Mouse (Mus musculus) lung, embryonic 14.5 days (tissue): ENCODE measurements around the gene Lrrc28. TPM values are rescaled to one million over a fixed set of nuclear protein-coding genes. Genes with fewer than 3 reads are reported as not detected.
A peak's percentile ranks its signal among the peaks of the same experiment; 100 is the strongest.

Source experiments
- ATAC-seq: fragments of 200-750 bp; cut with Nextera tagmentation; 2 replicates; pipeline ENCODE4 v1.8.0; 2017; ENCODE audit warnings: mild to moderate bottlenecking, moderate TSS enrichment, moderate library complexity; ENCODE audit not compliant: insufficient read depth
- DNase-seq: peaks from one replicate; pipeline ENCODE4 v3.0.0-alpha.2; 2015
- H3K27ac ChIP-seq: fragments of 300-500 bp; sonication (generic); 2 replicates; pipeline ENCODE4 v1.5.1; 2014; ENCODE audit warnings: low read depth, mild to moderate bottlenecking, moderate library complexity
- H3K27me3 ChIP-seq: fragments of 300-500 bp; sonication (generic); 2 replicates; pipeline ENCODE4 v1.6.1; 2014; ENCODE audit warnings: low read length, control low read depth; ENCODE audit not compliant: insufficient read depth
- H3K36me3 ChIP-seq: fragments of 300-500 bp; sonication (generic); 2 replicates; pipeline ENCODE4 v1.6.1; 2014; ENCODE audit warnings: control low read depth; ENCODE audit not compliant: insufficient read depth
- H3K4me1 ChIP-seq: fragments of 300-500 bp; sonication (generic); 2 replicates; pipeline ENCODE4 v1.6.1; 2014; ENCODE audit warnings: antibody characterized with exemption, control low read depth; ENCODE audit not compliant: insufficient read depth
- H3K4me2 ChIP-seq: fragments of 300-500 bp; sonication (generic); 2 replicates; pipeline ENCODE4 v1.6.1; 2014; ENCODE audit warnings: mild to moderate bottlenecking
- H3K4me3 ChIP-seq: fragments of 300-500 bp; sonication (generic); 2 replicates; pipeline ENCODE4 v1.5.1; 2014; ENCODE audit warnings: low read depth, low read length
- H3K9ac ChIP-seq: fragments of 300-500 bp; sonication (generic); 2 replicates; pipeline ENCODE4 v1.6.1; 2014
- H3K9me3 ChIP-seq: fragments of 300-500 bp; sonication (generic); 2 replicates; pipeline ENCODE4 v1.6.1; 2016; ENCODE audit warnings: low read depth, low read length, control low read depth
- CTCF ChIP-seq: IDR thresholded peaks from 2 replicates; pipeline ENCODE4 v1.5.1; 2016; ENCODE audit warnings: antibody characterized with exemption, low read depth
- WGBS: fragments of 180-500 bp; shearing (Covaris S2); extraction: QIAGEN DNeasy Blood & Tissue Kit; methylation state at CpG from one replicate; pipeline ENCODE4 v1.1.7; 2014; 5-methylcytosine and 5-hydroxymethylcytosine counted together
- polyA plus RNA-seq: library from polyadenylated mRNA; unstranded; fragments of >200 nt; fragmentation: Nextera tagmentation; extraction: Ambion mirVana; gene quantifications from 2 replicates; pipeline ENCODE4 v1.2.1, GENCODE M21; 2014

Gene Lrrc28
- polyA plus RNA-seq, 1 experiment from 2014 or later = 16.6 TPM

DNA sequence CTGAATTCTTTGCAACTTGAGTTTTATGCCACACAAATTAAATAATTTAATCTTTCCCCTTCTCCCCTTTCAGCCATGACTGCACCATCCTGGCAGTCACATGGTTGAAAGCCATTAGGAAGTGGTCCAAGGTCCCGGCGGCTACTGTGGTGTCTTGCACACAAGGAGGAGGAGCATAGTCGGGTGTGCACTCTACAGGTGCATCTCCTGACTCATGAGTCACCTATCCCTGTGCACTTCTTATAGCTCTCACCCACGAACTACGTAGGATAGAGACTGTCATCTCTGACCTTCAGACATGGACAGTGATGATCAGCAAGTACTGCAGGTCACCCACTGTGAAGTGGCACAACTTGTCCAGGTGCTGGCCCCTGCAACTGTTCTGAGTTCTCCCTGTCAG is 86.8 kb downstream of the Lrrc28 start:
- no peaks in the 10 kb centered on the region for H3K36me3 ChIP-seq
- no peak overlapping the region for H3K4me3 ChIP-seq
- H3K27me3 ChIP-seq = no peaks in the 10 kb centered on the region
- no peak overlapping the region for H3K9ac ChIP-seq
- no peak overlapping the region for H3K4me2 ChIP-seq
- H3K9me3 ChIP-seq = no peaks in the 10 kb centered on the region
- no peak overlapping the region for H3K27ac ChIP-seq
- H3K4me1 ChIP-seq = no peaks in the 10 kb centered on the region
- DNase-seq = no peak
- no peak for ATAC-seq
- 74% methylated on average over 5 of the region's 5 CpGs for WGBS
- no peak for TF ChIP-seq CTCF

DNA sequence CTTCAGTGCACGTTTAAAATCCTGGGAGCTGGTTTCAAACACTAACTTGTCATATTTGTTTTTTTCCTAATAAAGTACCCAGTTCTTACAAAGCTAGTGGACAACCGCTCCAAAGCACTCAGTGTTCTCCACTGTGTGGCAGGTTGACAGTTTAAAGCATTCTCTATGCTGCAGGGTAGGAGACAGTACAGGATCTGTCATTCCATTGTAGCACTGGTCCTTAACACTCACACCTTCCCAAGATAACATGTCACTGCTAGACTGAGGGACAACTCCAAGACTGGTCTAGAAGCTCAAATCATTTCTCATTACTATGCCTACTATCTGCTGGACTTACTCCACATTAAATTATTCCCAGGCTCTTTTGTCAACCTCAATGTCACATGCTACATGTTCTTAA is 90.2 kb downstream of the Lrrc28 start:
- 73% methylated on average over 2 of the region's 2 CpGs for WGBS
- no peaks in the 10 kb centered on the region for H3K36me3 ChIP-seq
- no peak for ATAC-seq
- H3K4me2 ChIP-seq = no peak overlapping the region
- H3K4me1 ChIP-seq = no peaks in the 10 kb centered on the region
- H3K27ac ChIP-seq = no peak overlapping the region
- H3K9ac ChIP-seq = no peak overlapping the region
- TF ChIP-seq CTCF = no peak
- DNase-seq = no peak
- no peaks in the 10 kb centered on the region for H3K27me3 ChIP-seq
- H3K4me3 ChIP-seq = no peak overlapping the region
- no peaks in the 10 kb centered on the region for H3K9me3 ChIP-seq

DNA sequence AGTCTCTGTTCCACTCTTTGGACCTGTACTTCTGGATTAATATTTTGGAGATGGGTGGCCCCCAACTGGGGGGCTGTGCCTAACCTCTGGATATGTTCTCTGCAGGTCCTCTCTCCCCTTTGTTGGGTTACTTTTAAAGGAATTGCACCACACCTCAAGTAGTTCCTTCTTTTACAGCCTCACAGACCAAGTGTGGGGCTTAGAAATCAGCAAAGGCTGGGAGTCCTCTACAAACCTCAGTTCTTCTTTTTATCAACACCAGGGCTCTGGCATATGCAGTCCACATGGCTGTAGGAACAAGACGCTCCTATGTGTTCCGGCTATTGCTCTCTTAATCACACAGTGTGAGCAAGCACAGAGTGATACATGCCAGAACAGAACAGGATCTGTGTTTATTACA is 93.8 kb downstream of the Lrrc28 start:
- ATAC-seq (no peak), DNase-seq (no peak)
- H3K27ac ChIP-seq = no peak overlapping the region
- TF ChIP-seq CTCF = no peak
- H3K27me3 ChIP-seq = no peaks in the 10 kb centered on the region
- H3K36me3 ChIP-seq = no peaks in the 10 kb centered on the region
- H3K4me1 ChIP-seq = no peaks in the 10 kb centered on the region
- H3K9ac ChIP-seq = no peak overlapping the region
- H3K4me2 ChIP-seq = no peak overlapping the region
- WGBS = 77% methylated on average over 2 of the region's 2 CpGs
- H3K9me3 ChIP-seq = no peaks in the 10 kb centered on the region
- H3K4me3 ChIP-seq = no peak overlapping the region

- DNase-seq = peak; percentile 93
- Histone ChIP-seq H3K4me3 (no peak overlapping the region), H3K9me3 (no peaks in the 10 kb centered on the region), H3K27me3 (no peaks in the 10 kb centered on the region), H3K36me3 (no peaks in the 10 kb centered on the region), H3K4me2 (no peak overlapping the region), H3K27ac (no peak overlapping the region), H3K9ac (no peak overlapping the region), H3K4me1 (no peaks in the 10 kb centered on the region)
- ATAC-seq = peak; percentile 82; the same call in 1 of the 2 replicates
- 20% methylated on average over 6 of the region's 6 CpGs for WGBS
- TF ChIP-seq CTCF = peak; percentile 79
These were observed 96.0 kb downstream of the Lrrc28 start for GRCm38 (mm10) chr7:67549073-67549561.

- H3K4me2 ChIP-seq = no peak overlapping the region
- H3K4me1 ChIP-seq = no peaks in the 10 kb centered on the region
- DNase-seq = no peak
- H3K27ac ChIP-seq = no peak overlapping the region
- no peak overlapping the region for H3K4me3 ChIP-seq
- no peak overlapping the region for H3K9ac ChIP-seq
- TF ChIP-seq CTCF = no peak
- no peak for ATAC-seq
- no peaks in the 10 kb centered on the region for H3K9me3 ChIP-seq
- H3K36me3 ChIP-seq = no peaks in the 10 kb centered on the region
- H3K27me3 ChIP-seq = no peaks in the 10 kb centered on the region
- WGBS = 83% methylated on average over 6 of the region's 6 CpGs
These were observed 96.4 kb downstream of the Lrrc28 start for GRCm38 (mm10) chr7:67548599-67549041.

DNA sequence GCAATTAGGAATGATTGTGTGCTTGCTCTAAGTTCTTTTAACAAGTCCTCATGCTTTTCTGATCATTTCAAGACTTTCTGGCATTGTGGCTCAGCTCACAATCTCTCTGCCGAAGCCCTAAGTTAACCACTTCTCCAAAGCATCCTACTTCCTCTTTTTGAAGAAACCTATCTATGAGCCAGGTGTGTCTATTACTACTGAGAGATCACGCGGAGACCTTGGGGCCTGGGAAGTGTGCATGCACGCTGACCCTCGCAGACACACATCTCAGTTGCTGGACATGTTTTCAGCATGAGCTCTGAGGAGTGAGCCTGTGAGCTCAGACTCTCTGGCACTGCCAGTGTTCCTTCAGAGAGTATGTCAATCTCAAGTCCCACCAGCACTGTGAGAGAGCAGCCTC is 98.8 kb downstream of the Lrrc28 start:
- Histone ChIP-seq H3K4me3 (no peak overlapping the region), H3K9me3 (no peaks in the 10 kb centered on the region), H3K36me3 (no peaks in the 10 kb centered on the region), H3K4me1 (no peaks in the 10 kb centered on the region), H3K9ac (no peak overlapping the region), H3K4me2 (no peak overlapping the region), H3K27ac (no peak overlapping the region), H3K27me3 (no peaks in the 10 kb centered on the region)
- WGBS = 89% methylated on average over 5 of the region's 5 CpGs
- no peak for ATAC-seq
- no peak for DNase-seq
- TF ChIP-seq CTCF = no peak

DNA sequence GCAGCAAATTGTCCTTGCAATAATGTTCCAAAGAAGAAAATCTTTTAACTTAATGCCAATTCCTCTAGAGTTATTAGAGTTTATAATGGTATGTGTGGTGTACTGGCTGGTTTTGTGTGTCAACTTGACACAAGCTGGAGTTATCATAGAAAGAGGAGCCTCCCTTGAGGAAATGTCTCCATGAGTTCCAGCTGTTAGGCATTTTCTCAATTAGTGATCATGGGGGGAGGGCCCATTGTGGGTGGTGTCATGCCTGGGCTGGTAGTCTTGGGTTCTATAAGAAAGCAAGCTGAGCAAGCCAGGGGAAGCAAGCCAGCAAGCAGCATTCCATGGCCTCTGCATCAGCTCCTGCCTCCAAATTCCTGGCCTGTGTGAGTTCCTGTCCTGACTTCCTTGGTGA is 100.5 kb downstream of the Lrrc28 start:
- no peak for TF ChIP-seq CTCF
- DNase-seq (no peak), ATAC-seq (no peak)
- H3K9ac ChIP-seq = no peak overlapping the region
- no peak overlapping the region for H3K4me2 ChIP-seq
- no peak overlapping the region for H3K4me3 ChIP-seq
- H3K36me3 ChIP-seq = no peaks in the 10 kb centered on the region
- no peaks in the 10 kb centered on the region for H3K4me1 ChIP-seq
- H3K27ac ChIP-seq = no peak overlapping the region
- no peaks in the 10 kb centered on the region for H3K9me3 ChIP-seq
- H3K27me3 ChIP-seq = no peaks in the 10 kb centered on the region

DNA sequence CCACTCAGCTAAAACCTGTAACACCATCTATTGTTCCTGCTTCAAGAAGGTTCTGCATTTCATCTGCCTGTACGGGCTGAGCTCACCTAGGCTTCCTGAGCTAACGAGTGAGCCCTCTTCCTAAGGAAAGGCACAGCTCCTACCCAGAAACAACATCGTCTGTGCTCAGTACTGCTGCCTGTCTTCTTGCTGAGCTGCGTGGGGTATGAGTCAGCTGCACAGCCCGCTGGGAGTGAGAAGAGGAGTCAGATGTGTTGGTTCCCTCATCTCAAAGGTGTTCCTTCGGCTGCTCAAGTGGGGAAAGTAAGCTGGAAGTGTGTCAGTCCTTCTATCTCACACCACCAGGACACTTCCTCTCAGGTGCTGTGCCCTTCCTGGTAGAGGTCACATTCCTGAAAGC is 101.4 kb downstream of the Lrrc28 start:
- H3K4me3 ChIP-seq = no peak overlapping the region
- TF ChIP-seq CTCF = no peak
- no peak overlapping the region for H3K9ac ChIP-seq
- H3K9me3 ChIP-seq = no peaks in the 10 kb centered on the region
- DNase-seq (no peak), ATAC-seq (no peak)
- H3K27me3 ChIP-seq = no peaks in the 10 kb centered on the region
- no peaks in the 10 kb centered on the region for H3K4me1 ChIP-seq
- WGBS = 78% methylated on average over 6 of the region's 6 CpGs
- no peak overlapping the region for H3K27ac ChIP-seq
- H3K36me3 ChIP-seq = no peaks in the 10 kb centered on the region
- H3K4me2 ChIP-seq = no peak overlapping the region
